ENCODE assay signal across 21 mouse cellular contexts in genomic region chr9:13083669-13084068, GRCm38 (mm10).
"Had no signal": no experiment of that assay in that cellular context is flagged by ENCODE, and none has a peak within 500 bp of the region (broad histone marks: within the 10 kb centered on the region; RNA-seq: fewer than 3 reads in every experiment).

No protein-coding gene starts in this region.

- H3K4me2 ChIP-seq: lung, embryonic 15.5 days; midbrain, embryonic 11.5 days; midbrain, embryonic 13.5 days; midbrain, embryonic 15.5 days; neural tube, embryonic 13.5 days; neural tube, embryonic 15.5 days; stomach, embryonic 15.5 days had no signal

- DNase-seq: liver, postnatal 0 days; lung, adult 2 months; lung, postnatal 14 days; lung, postnatal 36 days; retina, postnatal 1 day; right cerebral cortex, postnatal 14 days; thymus, adult 2 months; thymus, postnatal 25 days; thymus, postnatal 4 days had no signal

- H3K27ac ChIP-seq: lung, embryonic 15.5 days; macrophage; midbrain, embryonic 13.5 days; midbrain, embryonic 15.5 days; neural tube, embryonic 13.5 days; neural tube, embryonic 15.5 days; stomach, embryonic 15.5 days; stomach, postnatal 0 days had no signal

- H3K9ac ChIP-seq: liver, postnatal 0 days; lung, embryonic 15.5 days; midbrain, embryonic 13.5 days; midbrain, embryonic 15.5 days; neural tube, embryonic 13.5 days; neural tube, embryonic 15.5 days; stomach, embryonic 15.5 days had no signal

- H3K27me3 ChIP-seq: lung, embryonic 15.5 days; megakaryocyte, embryonic 14.5 days; midbrain, embryonic 13.5 days; midbrain, embryonic 15.5 days; neural tube, embryonic 13.5 days; neural tube, embryonic 15.5 days; stomach, embryonic 15.5 days had no signal

- ATAC-seq: liver, postnatal 0 days; lung, postnatal 0 days; midbrain, embryonic 13.5 days; midbrain, embryonic 15.5 days had no signal

- H3K9me3 ChIP-seq: lung, embryonic 15.5 days; midbrain, embryonic 13.5 days; midbrain, embryonic 15.5 days; neural tube, embryonic 13.5 days; neural tube, embryonic 15.5 days; stomach, embryonic 15.5 days had no signal

- H3K4me1 ChIP-seq: lung, embryonic 15.5 days; megakaryocyte, embryonic 14.5 days; midbrain, embryonic 13.5 days; midbrain, embryonic 15.5 days; neural tube, embryonic 13.5 days; neural tube, embryonic 15.5 days; stomach, embryonic 15.5 days had no signal

- H3K36me3 ChIP-seq: lung, embryonic 15.5 days; midbrain, embryonic 13.5 days; midbrain, embryonic 15.5 days; neural tube, embryonic 13.5 days; neural tube, embryonic 15.5 days; stomach, embryonic 15.5 days had no signal

- H3K4me3 ChIP-seq: lung, embryonic 15.5 days; megakaryocyte, embryonic 14.5 days; midbrain, embryonic 13.5 days; midbrain, embryonic 15.5 days; myocyte; neural tube, embryonic 13.5 days; neural tube, embryonic 15.5 days; stomach, embryonic 15.5 days had no signal
